Mouse (Mus musculus) heart, postnatal 36 days (tissue): ENCODE results near the gene Ttc39d. TPM values are rescaled to one million over a fixed set of nuclear protein-coding genes. Genes with fewer than 3 reads are reported as not detected.

Source experiments
- DNase-seq, 2 experiments: peaks; one replicate each; pipeline ENCODE4 v3.0.0; 2021 to 2022
- intact Hi-C: fragments of 180-260 bp; cut with DNase I; formaldehyde crosslinking; loops from one replicate; pipeline ENCODE4 v1.15.1; 2025
- total RNA-seq, 2 experiments: library from RNA; stranded (reverse); gene quantifications; 2 replicates each; pipeline ENCODE4 v1.2.3; 2021

The Ttc39d gene
- total RNA-seq, 2 experiments from 2014 or later: not detected

DNA sequence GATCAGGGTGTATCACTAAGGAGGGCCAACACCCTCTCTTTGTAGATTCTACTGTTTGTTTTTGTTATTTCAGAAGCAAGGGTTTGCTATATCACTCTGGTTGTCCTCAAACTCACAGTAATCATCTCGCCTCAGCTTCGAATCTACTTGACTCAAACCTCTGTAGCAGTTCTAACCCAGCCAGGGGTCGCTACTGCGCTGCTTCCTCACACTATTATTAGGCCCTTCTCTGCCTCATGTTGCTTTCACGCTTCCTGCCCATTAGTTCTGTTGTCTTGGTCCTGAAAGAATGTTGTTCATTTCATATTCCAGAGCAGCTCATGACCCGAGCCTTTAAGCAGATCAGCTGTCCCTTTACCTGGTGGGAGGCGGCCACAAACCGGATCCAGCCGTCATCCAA is 34.3 kb downstream of the Ttc39d start:
- DNase-seq: no peak
- intact Hi-C loops: no loop called here

DNA sequence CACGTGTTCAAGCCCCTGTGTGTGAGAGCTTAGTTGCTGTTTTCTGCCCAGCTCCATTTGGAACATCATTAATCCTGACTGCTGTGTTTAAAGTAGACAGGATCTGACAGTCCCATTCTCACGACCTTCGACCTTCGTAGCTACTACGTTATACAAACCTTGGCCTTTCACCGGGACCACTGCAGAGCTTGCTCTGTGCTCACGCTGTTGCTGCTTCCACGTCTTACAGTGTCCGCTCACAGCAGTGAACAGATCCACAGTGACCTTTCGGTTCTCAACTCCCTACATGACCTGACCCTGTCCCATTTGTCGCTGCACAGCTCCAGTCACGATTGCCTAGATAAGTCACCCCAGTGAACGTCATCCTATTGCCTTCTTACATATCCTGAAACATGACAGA is 35.9 kb downstream of the Ttc39d start:
- intact Hi-C loops: no loop called here
- DNase-seq: no peak

DNA sequence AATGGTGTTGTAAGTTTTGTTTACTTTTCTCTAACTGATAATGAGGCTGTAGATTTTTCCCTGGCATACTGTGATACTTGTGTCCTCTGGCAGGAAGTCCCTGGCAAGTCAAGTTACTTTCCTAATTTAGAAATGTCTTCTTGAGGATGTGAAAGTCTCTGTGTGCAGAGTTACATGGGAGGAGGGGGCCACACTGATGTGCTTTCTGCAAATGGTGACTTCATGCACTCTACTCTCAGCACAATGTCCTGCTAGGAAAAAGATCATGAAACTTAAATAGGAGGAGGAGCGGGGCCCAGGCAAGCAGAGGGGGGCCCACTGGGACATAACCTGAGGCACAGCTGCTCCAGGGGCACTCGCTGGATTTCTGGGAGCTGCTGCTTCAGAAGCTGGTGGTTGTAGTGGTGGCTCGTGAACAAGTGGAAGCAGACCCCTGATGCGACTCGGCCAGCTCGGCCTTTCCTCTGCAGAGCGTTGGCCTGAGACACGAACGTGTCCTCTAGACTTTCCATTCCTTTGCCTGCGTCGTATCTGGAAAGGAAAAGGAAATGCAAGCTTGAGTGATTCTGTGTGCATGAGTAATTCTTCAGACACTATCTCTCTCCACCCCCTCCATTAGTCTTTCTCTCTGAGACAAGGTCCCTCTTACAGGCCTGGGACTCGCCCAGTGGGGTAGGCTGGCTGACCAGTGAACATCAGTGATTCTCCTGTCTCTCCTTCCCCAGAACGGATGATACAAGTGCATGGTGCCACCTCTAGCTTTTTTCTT is 45.7 kb downstream of the Ttc39d start:
- intact Hi-C loops: no loop called here
- peak; percentile 14 to 19 for DNase-seq

DNA sequence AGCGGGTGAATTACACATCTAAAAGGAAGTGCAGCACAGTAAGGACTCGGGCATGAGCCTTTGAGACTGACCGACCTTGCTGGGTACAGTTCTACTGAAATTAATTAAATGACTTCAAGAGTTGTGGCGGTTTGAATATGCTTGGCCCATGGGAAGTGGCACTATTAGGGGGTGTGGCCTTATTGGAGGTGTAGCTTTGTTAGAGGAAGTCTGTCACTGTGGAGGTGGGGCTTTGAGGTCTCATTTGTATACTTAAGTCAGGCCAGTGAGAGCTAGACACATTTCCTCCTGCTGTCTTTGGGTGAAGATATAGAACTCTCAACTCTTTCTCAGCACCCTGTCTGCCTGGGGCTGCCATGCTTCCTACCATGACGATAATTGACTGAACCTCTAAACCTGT is 47.2 kb downstream of the Ttc39d start:
- intact Hi-C loops: no loop called here
- DNase-seq: peak in 1 of 2 experiments; percentile 10

DNA sequence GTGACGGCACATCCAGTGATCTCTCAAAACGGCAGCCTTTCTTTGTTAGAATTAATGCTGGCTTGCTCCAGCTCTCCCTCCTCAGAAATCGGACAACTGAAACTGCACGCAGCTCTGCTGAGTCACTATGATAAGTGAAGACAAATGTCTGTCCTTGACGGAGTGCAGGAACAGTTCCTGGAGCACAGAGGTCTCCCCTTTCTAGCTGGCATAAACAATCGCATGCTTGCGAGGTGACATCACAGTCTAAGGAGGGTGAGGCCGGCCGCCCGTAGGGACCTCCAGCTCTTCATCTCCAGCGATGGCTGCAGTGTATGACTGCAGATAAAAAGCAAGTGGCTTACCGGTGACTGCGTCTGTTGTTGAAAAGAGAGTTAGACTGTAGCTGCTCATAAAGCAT is 47.9 kb downstream of the Ttc39d start:
- intact Hi-C loops: no loop called here

DNA sequence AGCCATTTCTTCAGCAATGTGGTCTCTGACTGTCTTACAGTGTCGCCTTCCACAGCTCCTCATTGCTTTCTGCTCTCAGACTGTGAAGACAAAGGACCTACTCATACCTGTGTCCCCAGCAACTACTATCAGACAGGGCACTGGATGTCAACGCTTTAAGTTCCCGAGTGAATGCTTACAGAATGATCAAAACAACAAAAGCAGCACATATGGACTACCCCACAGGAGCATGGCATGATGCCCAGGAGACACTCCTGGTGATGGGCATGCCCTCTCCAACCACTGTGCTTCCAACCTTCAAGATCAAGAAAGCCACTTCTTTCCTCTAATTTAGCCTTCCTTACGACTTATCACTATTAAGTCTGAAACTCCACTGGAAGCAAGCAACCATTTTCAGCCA is 59.8 kb downstream of the Ttc39d start:
- DNase-seq: no peak
- intact Hi-C loops: no loop called here

More for the DNA sequence above, 47.9 kb downstream of the Ttc39d start:
- peak; percentile 65 to 71 for DNase-seq

Other genes starting within 250 kb of the Ttc39d start
- gene Hnrnpll, start 145.1 kb upstream of the Ttc39d start, total RNA-seq: 10 to 100 TPM; 21.0 to 24.5 TPM
- gene Galm, start 80.0 kb upstream of the Ttc39d start, total RNA-seq: 10 to 100 TPM; 15.0 to 16.8 TPM
- 10 to 100 TPM; 30.6 to 44.4 TPM for gene Srsf7, start 153 bp upstream of the Ttc39d start, total RNA-seq
- 1 to 10 TPM; 4.3 to 5.5 TPM for gene Gemin6, start 17.0 kb downstream of the Ttc39d start, total RNA-seq
- gene Morn2, start 82.7 kb downstream of the Ttc39d start, total RNA-seq: 10 to 100 TPM; 14.7 TPM
- gene Dhx57, start 83.0 kb downstream of the Ttc39d start, total RNA-seq: 1 to 10 TPM; 5.8 to 6.9 TPM
- gene Arhgef33, start 99.9 kb downstream of the Ttc39d start, total RNA-seq: under 1 TPM in 1 of 2 experiments, not detected in 1; 0.46 TPM
- not detected for gene Gm10190, start 166.1 kb downstream of the Ttc39d start, total RNA-seq